In genomic region chr9:35707265-35707664, GRCm38 (mm10) we compare ENCODE assay signal across 22 mouse cellular contexts. TPM values are rescaled to one million over a fixed set of nuclear protein-coding genes. Genes with fewer than 3 reads are reported as not detected.
DNase-seq lines count a peak whose midpoint lies in the region; ATAC-seq and TF ChIP-seq lines count a peak whose summit lies in the region.
"Had no signal": no experiment of that assay in that cellular context is flagged by ENCODE, and none has a peak within 500 bp of the region (broad histone marks: within the 10 kb centered on the region; RNA-seq: fewer than 3 reads in every experiment).

No protein-coding gene starts in this region.

- H3K9me3 ChIP-seq in kidney, postnatal 0 days (replicated peaks; ENCODE audit: low read length) = no peaks in the 10 kb centered on the region
- H3K9me3 ChIP-seq: embryonic facial prominence, embryonic 12.5 days; heart, embryonic 12.5 days; midbrain, embryonic 15.5 days had no signal

- no peak for ATAC-seq in kidney, postnatal 0 days (replicated peaks; ENCODE audit: low FRiP score, low read depth)
- ATAC-seq: midbrain, embryonic 15.5 days had no signal

- TF ChIP-seq CTCF in kidney, postnatal 0 days (IDR thresholded peaks at IDR 0.05; ENCODE audit: low read depth) = peak; percentile 60

- H3K27me3 ChIP-seq in kidney, postnatal 0 days (ENCODE audit: insufficient read depth, low read length) = no peaks in the 10 kb centered on the region
- H3K27me3 ChIP-seq: embryonic facial prominence, embryonic 12.5 days; heart, embryonic 12.5 days; midbrain, embryonic 15.5 days had no signal

- no peaks in the 10 kb centered on the region for H3K4me1 ChIP-seq in kidney, postnatal 0 days (replicated peaks; ENCODE audit: insufficient read depth, low read length)
- H3K4me1 ChIP-seq: embryonic facial prominence, embryonic 12.5 days; heart, embryonic 12.5 days; midbrain, embryonic 15.5 days had no signal

- H3K4me3 ChIP-seq in kidney, postnatal 0 days (replicated peaks; ENCODE audit: low read depth, low read length) = no peak overlapping the region
- H3K4me3 ChIP-seq: embryonic facial prominence, embryonic 12.5 days; heart, embryonic 12.5 days; midbrain, embryonic 15.5 days had no signal

- no peak overlapping the region for H3K9ac ChIP-seq in kidney, postnatal 0 days (ENCODE audit: low read depth, low read length)
- H3K9ac ChIP-seq: embryonic facial prominence, embryonic 12.5 days; heart, embryonic 12.5 days; midbrain, embryonic 15.5 days had no signal

- H3K27ac ChIP-seq in kidney, postnatal 0 days = no peak overlapping the region
- H3K27ac ChIP-seq: embryonic facial prominence, embryonic 12.5 days; midbrain, embryonic 15.5 days had no signal

- no peaks in the 10 kb centered on the region for H3K36me3 ChIP-seq in kidney, postnatal 0 days (ENCODE audit: insufficient read depth, low read length)
- H3K36me3 ChIP-seq: embryonic facial prominence, embryonic 12.5 days; heart, embryonic 12.5 days; midbrain, embryonic 15.5 days had no signal

- peak; percentile 7 for DNase-seq in embryo, embryonic 10.5 days (ENCODE audit: low spot score)
- DNase-seq in embryo, embryonic 9.5 days (ENCODE audit: extremely low spot score) = no peak
- DNase-seq in kidney, postnatal 0 days (ENCODE audit: low spot score) = peak; percentile 18
- no peak for DNase-seq in kidney, postnatal 25 days
- DNase-seq in 3T3-L1 (ENCODE audit: low read depth, low spot score) = peak; percentile 62
- peak; percentile 0 for DNase-seq in WW6 (ENCODE audit: low read depth, low spot score)
- no peak for DNase-seq in right cerebral cortex, postnatal 4 days
- no peak for DNase-seq in adrenal gland, postnatal 25 days
- DNase-seq: adrenal gland, postnatal 36 days; cerebellum, postnatal 14 days; kidney, adult 18-20 months; kidney, postnatal 4 days; lung, adult 18-20 months had no signal

- no peak overlapping the region for H3K4me2 ChIP-seq in kidney, postnatal 0 days (ENCODE audit: low read length)
- H3K4me2 ChIP-seq: embryonic facial prominence, embryonic 12.5 days; heart, embryonic 12.5 days; midbrain, embryonic 15.5 days had no signal

RNA-seq across cellular contexts. Expression of gene Pate1, which starts 20.1 kb away (rescaled TPM):
- polyA plus RNA-seq in kidney, postnatal 0 days (2015; fragmentation: Nextera tagmentation; extraction: Ambion mirVana) = not detected in 2 replicates
- not detected in 2 replicates for total RNA-seq in adrenal gland, postnatal 25 days (2021)
- total RNA-seq: adrenal gland, postnatal 36 days; gastrocnemius, postnatal 4 days; hematopoietic stem cell, adult 5-6 weeks; left cerebral cortex, adult 8-10 months; megakaryocyte progenitor cell, adult 5-6 weeks had no signal
- polyA plus RNA-seq: embryonic facial prominence, embryonic 12.5 days; frontal cortex, adult 2 months; heart, embryonic 12.5 days; limb, embryonic 14.5 days; midbrain, embryonic 15.5 days had no signal

RNA-seq across cellular contexts. Expression of gene Gm17677, which starts 33.6 kb away (rescaled TPM):
- not detected in 2 replicates for polyA plus RNA-seq in kidney, postnatal 0 days (2015; fragmentation: Nextera tagmentation; extraction: Ambion mirVana)
- not detected in 2 replicates for total RNA-seq in adrenal gland, postnatal 25 days (2021)
- total RNA-seq: adrenal gland, postnatal 36 days; gastrocnemius, postnatal 4 days; hematopoietic stem cell, adult 5-6 weeks; left cerebral cortex, adult 8-10 months; megakaryocyte progenitor cell, adult 5-6 weeks had no signal
- polyA plus RNA-seq: embryonic facial prominence, embryonic 12.5 days; frontal cortex, adult 2 months; heart, embryonic 12.5 days; limb, embryonic 14.5 days; midbrain, embryonic 15.5 days had no signal

RNA-seq across cellular contexts. Expression of gene Pate3, which starts 59.3 kb away (rescaled TPM):
- not detected in 2 replicates for polyA plus RNA-seq in kidney, postnatal 0 days (2015; fragmentation: Nextera tagmentation; extraction: Ambion mirVana)
- not detected in 2 replicates for total RNA-seq in adrenal gland, postnatal 25 days (2021)
- total RNA-seq: adrenal gland, postnatal 36 days; gastrocnemius, postnatal 4 days; hematopoietic stem cell, adult 5-6 weeks; left cerebral cortex, adult 8-10 months; megakaryocyte progenitor cell, adult 5-6 weeks had no signal
- polyA plus RNA-seq: embryonic facial prominence, embryonic 12.5 days; frontal cortex, adult 2 months; heart, embryonic 12.5 days; limb, embryonic 14.5 days; midbrain, embryonic 15.5 days had no signal

Comparison
In these comparisons a context has a peak if more than half of its experiments do, and no peak if none do; other contexts are left out.
1. DNase-seq: peak in embryo, embryonic 10.5 days (single experiment), kidney, postnatal 0 days (single experiment), 3T3-L1 (single experiment) and WW6 (single experiment); none in embryo, embryonic 9.5 days (single experiment), kidney, postnatal 25 days (0 of 2), right cerebral cortex, postnatal 4 days (single experiment) and adrenal gland, postnatal 25 days (single experiment).